Mouse (Mus musculus): ENCODE measurements around the gene Snrnp70.
"Not testable (repeated sequence)": the region's sequence is repeated elsewhere in the genome, so short reads cannot be mapped to it uniquely, and the experiment has no call there.

Snrnp70 gene

GRCm38 (mm10) chr7:45409497-45410163 lies 14.1 kb upstream of the Snrnp70 start:
- no peak for DNase-seq (ENCODE audit: low spot score)

GRCm38 (mm10) chr7:45408949-45409348 lies 13.4 kb upstream of the Snrnp70 start:
- DNase-seq (ENCODE audit: low spot score), result no peak

GRCm38 (mm10) chr7:45408351-45408750 lies 12.8 kb upstream of the Snrnp70 start:
- no peak for DNase-seq (ENCODE audit: low spot score)

- no peak for DNase-seq (ENCODE audit: low spot score)
Observed at GRCm38 (mm10) chr7:45407836-45408235, 12.3 kb upstream of the Snrnp70 start.

- no peak for DNase-seq (ENCODE audit: low spot score)
Observed at GRCm38 (mm10) chr7:45406157-45407156, 10.9 kb upstream of the Snrnp70 start.

- no peak for DNase-seq (ENCODE audit: low spot score)
Observed at GRCm38 (mm10) chr7:45405091-45406075, 9.8 kb upstream of the Snrnp70 start, which contains the start of gene Kcna7. Kcna7 (plus strand) TSS chr7:45405653.

GRCm38 (mm10) chr7:45403532-45404261 lies 8.2 kb upstream of the Snrnp70 start:
- DNase-seq (ENCODE audit: low spot score), result no peak

- no peak for DNase-seq (ENCODE audit: low spot score)
Observed at GRCm38 (mm10) chr7:45401521-45402085, 6.1 kb upstream of the Snrnp70 start.

- no peak for DNase-seq (ENCODE audit: low spot score)
Observed at GRCm38 (mm10) chr7:45396787-45397186, 1.2 kb upstream of the Snrnp70 start.

- DNase-seq (ENCODE audit: low spot score), result not testable (repeated sequence)
Observed at GRCm38 (mm10) chr7:45396337-45396775, 814 bp upstream of the Snrnp70 start.

GRCm38 (mm10) chr7:45395129-45395541 lies 407 bp downstream of the Snrnp70 start:
- DNase-seq (ENCODE audit: low spot score), result peak; percentile 59

GRCm38 (mm10) chr7:45386077-45386476 lies 9.5 kb downstream of the Snrnp70 start:
- no peak for DNase-seq (ENCODE audit: low spot score)

GRCm38 (mm10) chr7:45376057-45376456 lies 19.5 kb downstream of the Snrnp70 start:
- DNase-seq (ENCODE audit: low spot score), result no peak

GRCm38 (mm10) chr7:45374620-45375019 lies 20.9 kb downstream of the Snrnp70 start:
- no peak for DNase-seq (ENCODE audit: low spot score)

- no peak for DNase-seq (ENCODE audit: low spot score)
Observed at GRCm38 (mm10) chr7:45372371-45372770, 23.2 kb downstream of the Snrnp70 start.

GRCm38 (mm10) chr7:45370475-45371311 lies 24.8 kb downstream of the Snrnp70 start, which contains the start of gene Lin7b:
Lin7b (minus strand) TSS chr7:45370583.
- peak; percentile 86 for DNase-seq (ENCODE audit: low spot score)

- no peak for DNase-seq (ENCODE audit: low spot score)
Observed at GRCm38 (mm10) chr7:45369836-45370474, 25.6 kb downstream of the Snrnp70 start.

GRCm38 (mm10) chr7:45369022-45369745 lies 26.4 kb downstream of the Snrnp70 start:
- DNase-seq (ENCODE audit: low spot score), result no peak

All from ovary, adult 18-20 months (tissue).